Mouse (Mus musculus): Measurements from ENCODE around the gene Maob. TPM values are rescaled to one million over a fixed set of nuclear protein-coding genes. Genes with fewer than 3 reads are reported as not detected.

Gene Maob
- not detected in 2 replicates for total RNA-seq (2012; rRNA removed)
- not detected in 2 replicates for total RNA-seq (2014; rRNA removed)
- not detected in 2 replicates for polyA plus RNA-seq (2012; ENCODE audit: insufficient read length, low read depth)

GRCm38 (mm10) chrX:16817261-16817769 lies at the start of gene Maob:
Gene Maob (minus strand): TSS chrX:16817366.
- H3K27ac ChIP-seq (ENCODE audit: insufficient read depth, low read depth), result no peak within 1 kb of the TSS
- H3K9ac ChIP-seq (ENCODE audit: insufficient read depth, low read depth), result no peak within 1 kb of the TSS
- no peaks in the 10 kb centered on the region for H3K79me2 ChIP-seq (replicated peaks; ENCODE audit: control insufficient read depth, extremely low read depth, insufficient read depth, poor library complexity, severe bottlenecking)
- H3K36me3 ChIP-seq (replicated peaks in 1 of 2; ENCODE audit: control insufficient read depth in 1 of 2, insufficient read depth in 1 of 2, low read length in 1 of 2), result no peaks in the 10 kb centered on the region
- H3K4me1 ChIP-seq (ENCODE audit: control insufficient read depth in 1 of 2, insufficient read depth in 2 of 2), result no peaks in the 10 kb centered on the region
- dilution Hi-C loops (cut with MboI; ENCODE audit: extremely low pct_ligation_motif_present, extremely low pct_unique_long_range_greater_than_20kb, low sequenced_read_pairs) (no loop called here), in situ Hi-C loops (cut with MboI; ENCODE audit: low pct_ligation_motif_present, low pct_unique_long_range_greater_than_20kb, low sequenced_read_pairs) (no loop called here)
- no peak within 1 kb of the TSS for H3K4me2 ChIP-seq (ENCODE audit: insufficient read depth, low read depth, poor library complexity, severe bottlenecking)
- no peak within 1 kb of the TSS for H3K4me3 ChIP-seq (replicated peaks in 1 of 3; ENCODE audit: low read depth in 2 of 3, low read length in 2 of 3, poor library complexity in 1 of 3)
- TF ChIP-seq MYC (IDR thresholded peaks at IDR 0.05; ENCODE audit: low read depth, low read length) (no peak), UBTF (IDR thresholded peaks at IDR 0.05; ENCODE audit: low read depth, low read length) (no peak), HCFC1 (IDR thresholded peaks at IDR 0.05; ENCODE audit: low read depth, low read length) (no peak), EP300 (IDR thresholded peaks at IDR 0.05; ENCODE audit: low read length) (no peak), USF1 (IDR thresholded peaks at IDR 0.05; ENCODE audit: low read depth, low read length) (no peak), USF2 (conservative IDR thresholded peaks at IDR 0.05; ENCODE audit: low read depth, low read length) (no peak), MAX (IDR thresholded peaks at IDR 0.05; ENCODE audit: low read length) (no peak), CTCF (conservative IDR thresholded peaks at IDR 0.05 in 1 of 2, IDR thresholded peaks at IDR 0.05 in 1 of 2; ENCODE audit: low read depth in 2 of 2, low read length in 2 of 2) (no peak), TBP (conservative IDR thresholded peaks at IDR 0.05; ENCODE audit: low read depth, low read length) (no peak)
- no peaks in the 10 kb centered on the region for H3K9me3 ChIP-seq (replicated peaks; ENCODE audit: low read length)
- H3K27me3 ChIP-seq (replicated peaks), result no peaks in the 10 kb centered on the region
- no peak for DNase-seq (ENCODE audit: extremely low read depth)

- H3K9me3 ChIP-seq (replicated peaks; ENCODE audit: low read length), result no peaks in the 10 kb centered on the region
- no peaks in the 10 kb centered on the region for H3K27me3 ChIP-seq (replicated peaks)
- in situ Hi-C loops (cut with MboI; ENCODE audit: low pct_ligation_motif_present, low pct_unique_long_range_greater_than_20kb, low sequenced_read_pairs) (no loop called here), dilution Hi-C loops (cut with MboI; ENCODE audit: extremely low pct_ligation_motif_present, extremely low pct_unique_long_range_greater_than_20kb, low sequenced_read_pairs) (no loop called here)
- no peaks in the 10 kb centered on the region for H3K4me1 ChIP-seq (ENCODE audit: control insufficient read depth in 1 of 2, insufficient read depth in 2 of 2)
- no peak overlapping the region for H3K9ac ChIP-seq (ENCODE audit: insufficient read depth, low read depth)
- no peak overlapping the region for H3K4me3 ChIP-seq (replicated peaks in 1 of 3; ENCODE audit: low read depth in 2 of 3, low read length in 2 of 3, poor library complexity in 1 of 3)
- H3K79me2 ChIP-seq (replicated peaks; ENCODE audit: control insufficient read depth, extremely low read depth, insufficient read depth, poor library complexity, severe bottlenecking), result no peaks in the 10 kb centered on the region
- no peak overlapping the region for H3K4me2 ChIP-seq (ENCODE audit: insufficient read depth, low read depth, poor library complexity, severe bottlenecking)
- H3K27ac ChIP-seq (ENCODE audit: insufficient read depth, low read depth), result no peak overlapping the region
- TF ChIP-seq NELFE (IDR thresholded peaks at IDR 0.05; ENCODE audit: low read depth, low read length), result no peak
- peak; percentile 23 for TF ChIP-seq RAD21 (IDR thresholded peaks at IDR 0.05; ENCODE audit: low read depth, low read length)
- DNase-seq (ENCODE audit: extremely low read depth), result peak; percentile 7
- H3K36me3 ChIP-seq (replicated peaks in 1 of 2; ENCODE audit: control insufficient read depth in 1 of 2, insufficient read depth in 1 of 2, low read length in 1 of 2), result no peaks in the 10 kb centered on the region
These were observed 43.1 kb upstream of the Maob start for GRCm38 (mm10) chrX:16860244-16860643.

- no peaks in the 10 kb centered on the region for H3K27me3 ChIP-seq (replicated peaks)
- dilution Hi-C loops (cut with MboI; ENCODE audit: extremely low pct_ligation_motif_present, extremely low pct_unique_long_range_greater_than_20kb, low sequenced_read_pairs), result no loop called here
These were observed 28.9 kb upstream of the Maob start for GRCm38 (mm10) chrX:16846034-16846433.

More at GRCm38 (mm10) chrX:16846034-16846433, 28.9 kb upstream of the Maob start:
- no peak overlapping the region for H3K9ac ChIP-seq (ENCODE audit: insufficient read depth, low read depth)
- H3K27ac ChIP-seq (ENCODE audit: insufficient read depth, low read depth), result no peak overlapping the region
- H3K9me3 ChIP-seq (replicated peaks; ENCODE audit: low read length), result no peaks in the 10 kb centered on the region
- H3K4me2 ChIP-seq (ENCODE audit: insufficient read depth, low read depth, poor library complexity, severe bottlenecking), result no peak overlapping the region
- TF ChIP-seq USF1 (IDR thresholded peaks at IDR 0.05; ENCODE audit: low read depth, low read length), result no peak
- no peak for TF ChIP-seq E2F4 (IDR thresholded peaks at IDR 0.05; ENCODE audit: insufficient replicate concordance, low read depth, low read length)
- no peak for TF ChIP-seq MXI1 (IDR thresholded peaks at IDR 0.05; ENCODE audit: low read depth, low read length)
- TF ChIP-seq HCFC1 (IDR thresholded peaks at IDR 0.05; ENCODE audit: low read depth, low read length), result no peak
- no peak for TF ChIP-seq JUND (conservative IDR thresholded peaks at IDR 0.05; ENCODE audit: low read depth, low read length)
- no peak for TF ChIP-seq CTCF (conservative IDR thresholded peaks at IDR 0.05 in 1 of 2, IDR thresholded peaks at IDR 0.05 in 1 of 2; ENCODE audit: low read depth in 2 of 2, low read length in 2 of 2)
- TF ChIP-seq USF2 (conservative IDR thresholded peaks at IDR 0.05; ENCODE audit: low read depth, low read length), result no peak
- TF ChIP-seq IRF4 (IDR thresholded peaks at IDR 0.05; ENCODE audit: low read depth, low read length), result no peak
- TF ChIP-seq MAZ (IDR thresholded peaks at IDR 0.05; ENCODE audit: low read depth, low read length), result no peak
- no peak for TF ChIP-seq ZC3H11A (IDR thresholded peaks at IDR 0.05; ENCODE audit: low read depth, low read length)
- no peaks in the 10 kb centered on the region for H3K79me2 ChIP-seq (replicated peaks; ENCODE audit: control insufficient read depth, extremely low read depth, insufficient read depth, poor library complexity, severe bottlenecking)
- in situ Hi-C loops (cut with MboI; ENCODE audit: low pct_ligation_motif_present, low pct_unique_long_range_greater_than_20kb, low sequenced_read_pairs), result no loop called here
- no peaks in the 10 kb centered on the region for H3K36me3 ChIP-seq (replicated peaks in 1 of 2; ENCODE audit: control insufficient read depth in 1 of 2, insufficient read depth in 1 of 2, low read length in 1 of 2)
- H3K4me1 ChIP-seq (ENCODE audit: control insufficient read depth in 1 of 2, insufficient read depth in 2 of 2), result no peaks in the 10 kb centered on the region
- no peak for DNase-seq (ENCODE audit: extremely low read depth)
- no peak overlapping the region for H3K4me3 ChIP-seq (replicated peaks in 1 of 3; ENCODE audit: low read depth in 2 of 3, low read length in 2 of 3, poor library complexity in 1 of 3)

Data from CH12.LX (cell line).